Mouse (Mus musculus) embryonic fibroblast, embryonic 13.5 days (primary cell): ENCODE measurements around the gene P4ha1. TPM values are rescaled to one million over a fixed set of nuclear protein-coding genes. Genes with fewer than 3 reads are reported as not detected.
A peak's percentile ranks its signal among the peaks of the same experiment; 100 is the strongest.
"Not testable (repeated sequence)": the region's sequence is repeated elsewhere in the genome, so short reads cannot be mapped to it uniquely, and the experiment has no call there.

Experiments
- H3K27ac ChIP-seq: 2 replicates; pipeline ENCODE4 v1.5.1; 2012; ENCODE audit warnings: low read length, control low read depth, inconsistent platforms; ENCODE audit not compliant: insufficient read depth
- H3K4me1 ChIP-seq: 2 replicates; pipeline ENCODE4 v1.6.1; 2011; ENCODE audit warnings: low read length; ENCODE audit not compliant: control insufficient read depth, insufficient read depth
- H3K4me3 ChIP-seq: 2 replicates; pipeline ENCODE4 v1.5.1; 2011; ENCODE audit warnings: mild to moderate bottlenecking, control low read depth, low read length; ENCODE audit not compliant: insufficient read depth
- CTCF ChIP-seq: IDR thresholded peaks from 2 replicates; pipeline ENCODE4 v1.5.1; 2011; ENCODE audit warnings: mild to moderate bottlenecking, control low read depth, low read length, moderate library complexity, borderline replicate concordance; ENCODE audit not compliant: insufficient read depth
- POLR2A ChIP-seq: IDR thresholded peaks from 2 replicates; pipeline ENCODE4 v1.6.1; 2011; ENCODE audit warnings: low read depth, mild to moderate bottlenecking, control low read depth, low read length, moderate library complexity
- polyA plus RNA-seq: library from polyadenylated mRNA; stranded (reverse); fragments of >200 nt; gene quantifications from 2 replicates; pipeline ENCODE4 v1.2.4, GENCODE M21; 2011; ENCODE audit warnings: low read depth; ENCODE audit not compliant: missing spikeins, insufficient read length

The P4ha1 gene
- polyA plus RNA-seq, 1 experiment: 209 TPM

DNA sequence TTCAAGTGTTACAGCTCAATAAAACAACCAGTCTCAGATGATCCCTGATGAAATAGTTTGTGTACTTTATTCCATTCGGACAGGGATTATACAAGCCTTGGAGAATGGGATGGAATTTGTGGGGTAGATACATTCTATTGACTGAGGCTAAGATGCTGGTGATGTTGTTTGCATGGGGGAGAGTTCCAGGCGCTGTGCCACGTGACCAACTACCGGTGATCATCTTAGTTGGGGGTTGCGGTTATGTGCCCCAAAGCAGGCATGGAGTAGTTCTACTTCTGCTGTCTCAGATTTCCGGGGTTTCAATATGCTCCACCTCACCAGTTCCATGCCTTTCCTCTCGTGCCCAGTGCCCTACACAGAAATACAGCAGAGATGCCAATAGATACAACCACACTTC is 31.0 kb upstream of the P4ha1 start:
- H3K27ac ChIP-seq: no peak overlapping the region
- TF ChIP-seq CTCF (no peak), POLR2A (no peak)
- no peak overlapping the region for H3K4me3 ChIP-seq
- H3K4me1 ChIP-seq: no peaks in the 10 kb centered on the region

DNA sequence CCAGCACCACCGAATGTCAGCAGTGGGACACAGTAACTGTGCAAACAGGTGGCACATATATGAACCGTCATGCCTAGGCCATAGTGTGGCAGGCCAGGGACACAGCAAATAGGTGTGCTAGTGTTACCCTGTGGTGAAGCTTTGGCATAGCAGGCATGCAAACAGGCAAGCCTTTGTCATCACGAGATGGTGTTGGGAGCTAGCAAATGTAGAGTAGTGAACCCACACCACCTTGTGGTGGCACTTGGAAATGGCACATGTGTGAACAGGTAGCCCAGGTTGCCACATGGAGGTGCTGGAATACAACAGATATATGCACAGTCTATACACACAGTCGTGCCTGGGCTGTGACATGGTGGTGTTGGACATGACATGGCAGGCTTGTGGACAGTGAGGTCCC is 30.5 kb upstream of the P4ha1 start:
- no peaks in the 10 kb centered on the region for H3K4me1 ChIP-seq
- no peak overlapping the region for H3K4me3 ChIP-seq
- no peak overlapping the region for H3K27ac ChIP-seq
- TF ChIP-seq CTCF (peak; percentile 82), POLR2A (no peak)

DNA sequence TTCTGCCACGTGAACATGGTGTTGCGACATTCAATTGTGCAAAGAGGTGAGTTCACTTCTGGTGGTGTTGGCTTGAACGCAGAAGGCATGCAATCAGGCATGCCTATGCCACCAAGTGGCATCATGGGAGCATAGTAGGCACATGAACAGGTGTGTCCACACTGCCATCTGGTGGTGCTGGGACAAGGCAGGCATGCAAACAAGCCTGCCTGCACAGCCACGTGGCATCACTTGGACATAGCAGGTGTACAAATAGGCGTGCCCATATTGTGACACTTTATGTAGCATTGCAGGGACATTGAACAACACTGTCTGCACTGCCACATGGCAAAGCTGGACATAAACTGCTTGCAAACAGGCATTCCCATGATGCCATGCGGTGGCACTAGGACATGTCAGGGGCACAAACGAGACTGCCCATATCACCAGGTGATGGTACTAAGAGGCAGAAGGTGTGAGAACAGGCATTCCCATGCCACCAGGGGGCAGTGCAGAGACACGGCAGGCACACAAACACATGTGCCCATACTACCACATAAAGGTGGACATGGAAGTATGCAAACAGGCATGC is 27.8 kb upstream of the P4ha1 start:
- TF ChIP-seq POLR2A (no peak), CTCF (peak; percentile 99)
- Histone ChIP-seq H3K27ac (no peak overlapping the region), H3K4me3 (no peak overlapping the region), H3K4me1 (no peaks in the 10 kb centered on the region)

DNA sequence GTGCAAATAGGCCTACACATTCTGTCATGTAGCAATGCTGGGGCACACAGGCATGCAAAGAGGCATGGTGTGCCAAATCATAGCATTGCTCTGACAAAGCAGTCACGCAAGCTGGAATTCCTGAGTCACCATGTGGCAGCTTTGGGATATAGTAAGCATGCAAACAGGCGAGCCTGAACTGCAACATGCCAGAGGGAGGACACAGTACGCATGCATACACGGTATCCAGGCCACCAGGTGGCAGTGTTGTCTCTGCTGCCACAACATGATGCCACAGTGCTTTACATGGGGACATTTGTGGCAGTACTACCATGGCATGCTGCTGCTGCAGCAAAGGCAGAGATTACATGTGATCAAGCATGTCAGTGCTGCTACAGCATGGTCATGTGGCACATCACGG is 26.8 kb upstream of the P4ha1 start:
- Histone ChIP-seq H3K4me3 (no peak overlapping the region), H3K27ac (no peak overlapping the region), H3K4me1 (no peaks in the 10 kb centered on the region)
- no peak for TF ChIP-seq POLR2A
- peak; percentile 99 for TF ChIP-seq CTCF

DNA sequence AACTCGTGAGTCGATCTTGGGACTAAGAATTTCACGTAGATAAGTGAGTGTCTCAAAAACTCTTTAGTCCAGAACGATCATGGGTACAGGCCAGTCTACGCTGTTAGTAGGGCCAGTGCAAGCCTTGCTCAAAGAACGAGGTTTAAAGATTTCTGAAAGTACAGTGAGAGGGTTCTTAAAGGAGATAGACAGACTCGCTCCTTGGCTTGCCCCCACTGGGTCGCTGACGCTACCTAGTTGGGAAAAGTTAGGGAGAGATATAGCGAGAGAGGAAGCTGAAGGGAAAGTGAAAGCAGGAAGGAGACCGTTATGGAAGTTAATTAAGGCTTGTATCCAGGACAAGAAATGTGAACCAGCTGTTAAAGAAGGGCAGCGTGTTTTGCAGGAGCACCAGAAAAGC is 20.4 kb upstream of the P4ha1 start:
- H3K27ac ChIP-seq, H3K4me1 ChIP-seq, H3K4me3 ChIP-seq: not testable (repeated sequence)

DNA sequence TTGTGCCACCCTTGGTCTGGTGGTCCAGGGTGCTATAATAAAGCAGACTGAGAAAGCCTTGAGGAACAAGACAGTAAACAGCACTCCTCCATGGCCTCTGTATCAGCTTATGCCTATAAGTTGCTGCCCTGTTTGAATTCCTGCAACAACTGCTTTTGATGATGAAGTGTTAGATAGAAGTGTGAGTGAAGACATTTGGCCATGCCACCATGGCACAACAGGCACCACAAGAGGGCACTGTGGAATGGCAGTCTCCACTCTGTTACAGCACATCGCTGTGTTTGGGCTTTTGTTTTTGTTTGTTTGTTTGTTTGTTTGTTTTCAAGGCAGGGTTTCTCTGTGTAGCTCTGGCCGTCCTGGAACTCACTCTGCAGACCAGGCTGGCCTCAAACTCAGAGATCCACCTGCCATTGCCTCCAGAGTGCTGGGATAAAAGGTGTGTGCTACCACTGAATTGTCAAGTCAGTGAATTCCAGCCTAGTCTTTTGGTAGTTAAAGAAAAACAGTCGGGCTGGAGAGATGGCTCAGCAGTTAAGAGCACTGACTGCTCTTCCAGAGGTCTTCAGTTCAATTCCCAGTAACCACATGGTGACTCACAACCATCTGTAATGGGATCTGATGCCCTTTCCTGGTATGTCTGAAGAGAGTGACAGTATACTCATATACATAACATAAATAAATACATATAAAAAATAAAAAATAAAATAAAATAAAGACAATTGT is 13.9 kb upstream of the P4ha1 start:
- TF ChIP-seq POLR2A (no peak), CTCF (peak; percentile 68; the same call in 1 of the 2 replicates)
- Histone ChIP-seq H3K4me1 (peaks cover 16% of the 10 kb centered on the region), H3K27ac (no peak overlapping the region), H3K4me3 (no peak overlapping the region)

DNA sequence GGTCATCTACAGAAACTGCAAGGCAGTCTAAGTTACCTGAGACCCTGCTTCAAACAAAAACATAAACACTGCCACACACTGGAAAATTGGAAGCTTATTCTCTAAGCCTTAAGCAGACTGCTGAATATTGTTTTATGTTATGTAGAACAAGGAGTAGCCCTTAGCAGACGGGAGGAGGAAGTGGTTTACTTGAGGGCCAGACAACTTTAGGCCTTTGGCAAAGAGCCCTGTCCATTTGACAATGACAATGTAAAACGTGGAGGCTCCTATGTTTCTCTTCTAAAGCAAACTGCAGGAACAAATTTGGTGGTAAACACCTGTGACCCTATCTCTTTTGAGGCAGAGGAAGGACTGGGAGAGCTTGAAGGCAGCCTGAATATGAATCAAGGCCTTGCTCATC is 13.0 kb upstream of the P4ha1 start:
- H3K27ac ChIP-seq: peak overlapping the region; percentile 89
- no peak for TF ChIP-seq CTCF
- no peak for TF ChIP-seq POLR2A

DNA sequence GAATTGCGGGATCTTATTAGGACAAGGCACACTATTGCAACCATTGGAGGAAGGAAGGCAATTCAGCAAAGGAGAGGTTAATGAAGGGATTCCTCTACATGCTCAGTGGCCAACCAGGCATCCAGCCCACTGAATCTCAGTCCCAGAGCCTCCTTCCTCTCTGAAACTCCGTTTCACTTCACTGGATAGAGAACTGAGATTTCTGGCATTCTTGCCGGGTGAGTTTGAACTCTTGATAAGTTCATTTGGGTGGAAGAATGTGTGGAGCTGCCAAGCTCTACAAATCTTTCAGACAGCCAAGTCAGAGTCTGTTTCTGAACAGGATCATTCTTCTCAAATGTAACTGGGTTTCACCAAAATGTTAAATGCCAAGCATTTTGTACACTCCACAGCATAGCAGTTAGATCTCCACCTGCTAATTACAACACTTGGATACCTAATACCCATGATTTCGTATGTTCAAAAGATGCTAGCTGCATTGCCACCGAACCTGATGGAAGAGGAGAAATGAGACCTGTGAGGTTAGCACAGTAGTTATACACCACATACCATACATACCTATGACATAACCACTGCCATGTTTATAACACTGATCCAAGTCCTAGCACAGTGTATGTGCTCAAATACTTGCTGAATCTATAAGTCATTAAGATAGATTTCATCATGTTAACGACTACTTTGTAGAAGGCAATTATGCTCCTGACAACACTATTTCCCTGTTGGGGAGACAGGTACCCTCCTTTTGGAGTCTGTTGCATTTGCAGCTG is 12.2 kb upstream of the P4ha1 start:
- Histone ChIP-seq H3K4me1 (peaks cover 16% of the 10 kb centered on the region), H3K4me3 (no peak overlapping the region), H3K27ac (peak overlapping the region; percentile 89)
- no peak; the same call in 1 of the 2 replicates for TF ChIP-seq POLR2A
- TF ChIP-seq CTCF: no peak

More for the DNA sequence above, 13.0 kb upstream of the P4ha1 start:
- Histone ChIP-seq H3K4me3 (no peak overlapping the region), H3K4me1 (peaks cover 16% of the 10 kb centered on the region)

DNA sequence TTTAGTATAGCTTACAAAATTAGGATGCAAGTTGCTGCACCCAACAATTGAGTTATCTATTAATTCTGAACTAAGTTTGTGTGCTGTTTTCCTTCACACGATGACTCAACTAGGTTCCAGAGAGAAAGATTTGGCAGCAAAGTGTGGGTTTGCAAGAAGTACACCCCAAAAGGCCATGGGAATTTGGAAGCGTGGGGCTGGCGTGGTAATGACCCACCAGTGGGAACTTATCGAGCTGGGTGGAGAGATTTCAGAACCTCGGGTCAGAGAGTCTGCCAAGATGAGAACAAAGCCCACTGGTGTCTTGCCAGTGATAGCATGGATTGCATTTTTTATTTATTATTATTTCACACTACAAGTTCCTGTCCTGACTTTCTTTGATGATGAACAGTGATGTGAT is 11.2 kb upstream of the P4ha1 start:
- H3K4me1 ChIP-seq: peaks cover 16% of the 10 kb centered on the region
- no peak overlapping the region for H3K4me3 ChIP-seq
- 0 out of 2 replicates have a peak overlapping the region, but pooled peaks have one; percentile 49 for H3K27ac ChIP-seq
- TF ChIP-seq CTCF (no peak), POLR2A (no peak)

DNA sequence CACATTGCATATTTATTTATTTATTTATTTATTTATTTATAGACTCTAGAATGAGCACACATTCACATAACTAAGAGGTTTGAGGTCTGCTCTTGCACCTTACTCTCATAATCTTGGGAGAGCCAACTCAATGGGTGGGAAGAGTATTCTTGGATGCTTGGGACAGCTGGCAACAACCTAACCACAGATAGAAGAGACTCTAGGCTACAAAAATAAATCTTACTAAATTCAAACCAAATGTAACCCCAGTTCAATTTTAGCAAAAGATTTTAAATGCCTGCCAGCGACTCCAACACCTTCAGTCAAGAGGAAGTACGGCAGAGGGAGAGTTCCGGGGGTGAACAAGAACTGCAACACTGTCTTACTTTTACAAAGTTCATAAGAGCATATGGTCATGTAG is 2.0 kb upstream of the P4ha1 start:
- no peaks in the 10 kb centered on the region; the same call in none of the 2 replicates for H3K4me1 ChIP-seq
- TF ChIP-seq POLR2A (no peak), CTCF (no peak)
- no peak overlapping the region for H3K4me3 ChIP-seq
- H3K27ac ChIP-seq: no peak overlapping the region
